Mouse (Mus musculus): ENCODE data around the gene Pgm2l1. TPM values are rescaled to one million over a fixed set of nuclear protein-coding genes. Genes with fewer than 3 reads are reported as not detected.

The Pgm2l1 gene
- polyA plus RNA-seq, 1 experiment from 2014 or later = 11.8 TPM

DNA sequence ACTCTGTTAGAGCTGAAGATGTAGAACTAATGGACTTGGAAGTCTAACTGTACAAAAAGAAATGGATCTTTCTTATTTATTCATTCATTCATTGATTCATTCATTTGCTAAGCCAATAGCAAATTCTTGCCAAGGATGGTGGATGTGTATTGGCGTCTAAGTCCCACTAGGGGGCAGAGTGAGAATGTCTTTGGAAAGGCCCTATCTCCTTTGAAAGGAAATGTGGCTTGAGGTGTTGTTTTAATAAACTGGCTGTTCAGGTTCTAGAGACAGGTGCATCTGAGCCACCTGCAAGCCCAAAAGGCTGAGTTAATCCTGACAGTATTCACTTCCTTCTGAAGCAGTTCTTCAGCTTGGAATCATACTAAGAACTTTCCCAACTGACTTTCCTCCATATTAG, 52.6 kb downstream of the Pgm2l1 start:
- 0% methylated on average over 1 of the region's 1 CpGs for WGBS
- H3K27ac ChIP-seq (replicated peaks) = no peak overlapping the region

DNA sequence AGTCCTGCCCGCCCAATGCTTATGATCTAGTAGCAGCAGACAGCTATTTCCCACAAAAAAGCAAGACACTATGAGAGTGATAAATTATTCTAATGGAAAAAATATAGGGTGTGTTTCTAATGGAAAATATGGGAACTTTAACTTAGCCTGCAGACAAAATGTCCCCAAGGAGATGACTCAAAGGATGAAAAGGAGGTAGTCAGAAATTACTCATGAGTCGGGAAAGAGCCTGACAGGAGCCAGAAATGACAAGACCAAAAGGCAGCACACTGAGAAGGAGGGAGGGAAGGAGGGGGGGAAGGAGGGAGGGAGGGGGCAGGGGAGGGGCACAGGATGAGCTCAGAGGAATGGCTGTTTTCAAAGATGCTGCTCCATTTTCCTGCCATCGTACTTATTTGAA, 54.4 kb downstream of the Pgm2l1 start:
- WGBS = 52% methylated on average over 3 of the region's 3 CpGs
- peaks cover 28% of the 10 kb centered on the region for H3K27me3 ChIP-seq
- H3K4me1 ChIP-seq = peaks cover 13% of the 10 kb centered on the region
- H3K4me2 ChIP-seq (replicated peaks) = no peak overlapping the region
- H3K27ac ChIP-seq (replicated peaks) = no peak overlapping the region
- H3K36me3 ChIP-seq = no peaks in the 10 kb centered on the region
- H3K9ac ChIP-seq (replicated peaks) = no peak overlapping the region
- H3K4me3 ChIP-seq = no peak overlapping the region
- no peak for ATAC-seq (ENCODE audit: low FRiP score, low read depth)
- no peaks in the 10 kb centered on the region for H3K9me3 ChIP-seq

More for the DNA sequence above, 52.6 kb downstream of the Pgm2l1 start:
- Histone ChIP-seq H3K4me3 (no peak overlapping the region), H3K4me1 (peaks cover 2% of the 10 kb centered on the region), H3K36me3 (no peaks in the 10 kb centered on the region), H3K9me3 (no peaks in the 10 kb centered on the region), H3K4me2 (replicated peaks) (no peak overlapping the region), H3K27me3 (peaks cover 10% of the 10 kb centered on the region), H3K9ac (replicated peaks) (no peak overlapping the region)
- no peak for ATAC-seq (ENCODE audit: low FRiP score, low read depth)

- WGBS = 23% methylated on average over 3 of the region's 3 CpGs
- H3K4me1 ChIP-seq = peaks cover 17% of the 10 kb centered on the region
- no peaks in the 10 kb centered on the region for H3K9me3 ChIP-seq
- H3K27me3 ChIP-seq = peaks cover 29% of the 10 kb centered on the region
- H3K4me3 ChIP-seq = no peak overlapping the region
- no peaks in the 10 kb centered on the region for H3K36me3 ChIP-seq
- H3K9ac ChIP-seq (replicated peaks) = no peak overlapping the region
- ATAC-seq (ENCODE audit: low FRiP score, low read depth) = no peak
- H3K4me2 ChIP-seq (replicated peaks) = no peak overlapping the region
- no peak overlapping the region for H3K27ac ChIP-seq (replicated peaks)
Measured at GRCm38 (mm10) chr7:100283298-100283697, 56.1 kb downstream of the Pgm2l1 start.

- H3K9me3 ChIP-seq = no peaks in the 10 kb centered on the region
- no peaks in the 10 kb centered on the region for H3K36me3 ChIP-seq
- under 1% methylated on average over 42 of the region's 53 CpGs for WGBS
- H3K4me1 ChIP-seq = peaks cover 25% of the 10 kb centered on the region
- H3K9ac ChIP-seq (replicated peaks) = peak within 1 kb of the TSS; percentile 69
- H3K27ac ChIP-seq (replicated peaks) = no peak within 1 kb of the TSS
- ATAC-seq (ENCODE audit: low FRiP score, low read depth) = peak; percentile 48; the same call in 1 of the 2 replicates
- H3K4me3 ChIP-seq = peak within 1 kb of the TSS; percentile 55
- H3K27me3 ChIP-seq = peaks cover 35% of the 10 kb centered on the region
- peak within 1 kb of the TSS; percentile 91 for H3K4me2 ChIP-seq (replicated peaks)
Measured at GRCm38 (mm10) chr7:100285383-100285782, 58.2 kb downstream of the Pgm2l1 start, which contains the start of gene P4ha3. TSS of gene P4ha3 (plus strand) at chr7:100285520.

DNA sequence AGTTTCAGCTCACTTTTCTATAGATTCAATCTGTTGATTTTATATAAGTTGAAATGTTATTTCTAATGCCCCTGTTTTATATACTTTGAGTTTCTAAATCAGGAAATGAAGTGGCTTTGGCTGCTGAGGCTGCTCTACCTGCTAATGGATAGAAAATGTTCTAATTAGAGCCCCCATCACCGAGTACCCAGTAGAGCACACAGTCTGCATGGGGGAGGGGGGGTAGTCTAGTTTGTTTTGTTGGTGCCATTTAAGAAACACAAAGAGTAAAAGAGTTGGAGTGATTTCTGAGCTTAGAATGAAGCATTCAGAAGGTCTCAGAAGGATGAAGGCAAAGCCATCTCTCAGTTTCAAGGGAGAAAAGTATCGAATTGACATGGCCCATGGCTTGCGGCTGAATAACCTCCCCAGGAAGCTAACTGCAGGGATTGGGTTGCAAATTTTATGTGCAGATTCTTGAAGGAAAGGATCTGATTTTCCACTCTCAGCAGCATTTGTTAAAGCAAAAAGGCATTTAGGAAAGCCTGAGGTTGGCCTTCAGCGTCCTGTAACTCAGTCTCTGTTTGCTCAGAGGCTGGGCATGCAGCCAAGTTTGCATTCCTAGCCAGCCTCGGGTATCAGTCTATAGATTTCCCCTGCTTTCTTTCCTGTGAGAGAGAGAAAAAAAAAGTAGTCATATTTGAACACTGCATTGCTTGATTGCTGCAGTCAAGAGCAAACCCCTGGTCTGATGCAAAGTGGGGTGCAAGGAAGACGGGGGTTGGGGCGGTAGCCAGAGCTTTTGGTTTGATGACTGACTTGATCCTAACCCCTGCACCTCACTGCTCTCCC, 60.8 kb downstream of the Pgm2l1 start:
- no peaks in the 10 kb centered on the region for H3K9me3 ChIP-seq
- H3K9ac ChIP-seq (replicated peaks) = no peak overlapping the region
- peak overlapping the region; percentile 74 for H3K27ac ChIP-seq (replicated peaks)
- ATAC-seq (ENCODE audit: low FRiP score, low read depth) = peak; percentile 62
- WGBS = 31% methylated on average over 7 of the region's 7 CpGs
- peak overlapping the region; percentile 22; the same call in 1 of the 2 replicates for H3K4me2 ChIP-seq (replicated peaks)
- H3K4me1 ChIP-seq = peaks cover 25% of the 10 kb centered on the region
- H3K27me3 ChIP-seq = peaks cover 35% of the 10 kb centered on the region
- H3K36me3 ChIP-seq = no peaks in the 10 kb centered on the region
- no peak overlapping the region for H3K4me3 ChIP-seq

DNA sequence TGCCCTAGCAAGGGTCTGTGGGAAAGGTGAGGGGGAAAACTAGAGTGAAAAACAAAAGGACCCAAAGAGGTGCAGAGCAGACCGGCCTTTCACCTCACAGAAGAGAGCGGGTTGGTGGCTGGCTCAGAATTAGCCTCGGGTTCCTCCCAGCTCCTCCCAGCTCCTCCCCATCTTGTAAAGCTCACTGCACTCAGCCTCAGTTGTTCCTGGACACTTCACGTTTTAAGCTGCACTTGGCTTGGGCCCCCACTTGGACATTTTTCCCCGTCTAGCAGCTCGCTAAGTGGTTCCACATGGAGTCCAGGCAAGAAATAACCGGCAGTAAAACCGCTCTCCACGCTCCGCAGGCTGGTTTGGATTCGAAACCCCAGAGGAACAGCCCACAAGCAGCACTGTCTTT, 61.4 kb downstream of the Pgm2l1 start:
- Histone ChIP-seq H3K27me3 (peaks cover 35% of the 10 kb centered on the region), H3K36me3 (no peaks in the 10 kb centered on the region), H3K4me3 (no peak overlapping the region), H3K4me1 (peaks cover 25% of the 10 kb centered on the region), H3K4me2 (replicated peaks) (peak overlapping the region; percentile 22; the same call in 1 of the 2 replicates), H3K27ac (replicated peaks) (peak overlapping the region; percentile 74), H3K9ac (replicated peaks) (no peak overlapping the region), H3K9me3 (no peaks in the 10 kb centered on the region)
- WGBS = 43% methylated on average over 11 of the region's 11 CpGs
- peak; percentile 44; the same call in 1 of the 2 replicates for ATAC-seq (ENCODE audit: low FRiP score, low read depth)

DNA sequence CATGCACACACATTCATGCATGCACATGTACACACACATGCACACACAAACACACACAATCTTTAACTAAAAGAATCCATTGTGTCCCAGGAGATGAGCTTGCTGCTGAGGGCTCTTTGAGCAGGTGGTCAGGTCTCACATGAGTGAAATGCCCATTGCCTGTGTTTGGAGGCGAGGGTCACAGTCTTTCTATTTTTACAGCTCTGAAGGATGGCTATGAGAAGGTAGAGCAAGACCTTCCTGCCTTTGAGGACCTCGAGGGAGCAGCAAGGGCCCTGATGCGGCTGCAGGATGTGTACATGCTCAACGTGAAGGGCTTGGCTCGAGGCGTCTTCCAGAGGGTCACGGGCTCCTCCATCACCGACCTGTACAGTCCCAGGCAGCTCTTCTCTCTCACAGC, 66.4 kb downstream of the Pgm2l1 start:
- no peak for ATAC-seq (ENCODE audit: low FRiP score, low read depth)
- Histone ChIP-seq H3K27ac (replicated peaks) (no peak overlapping the region), H3K36me3 (no peaks in the 10 kb centered on the region), H3K9ac (replicated peaks) (no peak overlapping the region), H3K4me3 (no peak overlapping the region), H3K9me3 (no peaks in the 10 kb centered on the region), H3K4me2 (replicated peaks) (no peak overlapping the region), H3K27me3 (peaks cover 6% of the 10 kb centered on the region; the same call in 1 of the 2 replicates), H3K4me1 (0 out of 2 replicates have a peak, but pooled peaks cover 5% of the 10 kb centered on the region)
- 87% methylated on average over 8 of the region's 8 CpGs for WGBS

GRCm38 (mm10) chr7:100295745-100296144, 68.6 kb downstream of the Pgm2l1 start:
- Histone ChIP-seq H3K9me3 (no peaks in the 10 kb centered on the region), H3K4me2 (replicated peaks) (no peak overlapping the region)

GRCm38 (mm10) chr7:100296699-100297098, 69.5 kb downstream of the Pgm2l1 start:
- H3K9me3 ChIP-seq = no peaks in the 10 kb centered on the region
- no peak for ATAC-seq (ENCODE audit: low FRiP score, low read depth)
- no peaks in the 10 kb centered on the region for H3K27me3 ChIP-seq
- no peak overlapping the region for H3K27ac ChIP-seq (replicated peaks)
- H3K36me3 ChIP-seq = no peaks in the 10 kb centered on the region
- no peaks in the 10 kb centered on the region for H3K4me1 ChIP-seq
- H3K4me2 ChIP-seq (replicated peaks) = no peak overlapping the region
- WGBS = 84% methylated on average over 6 of the region's 6 CpGs
- H3K9ac ChIP-seq (replicated peaks) = no peak overlapping the region
- no peak overlapping the region for H3K4me3 ChIP-seq

More at GRCm38 (mm10) chr7:100295745-100296144, 68.6 kb downstream of the Pgm2l1 start:
- no peaks in the 10 kb centered on the region for H3K36me3 ChIP-seq
- H3K9ac ChIP-seq (replicated peaks) = no peak overlapping the region
- no peaks in the 10 kb centered on the region for H3K27me3 ChIP-seq
- no peaks in the 10 kb centered on the region for H3K4me1 ChIP-seq
- 92% methylated on average over 2 of the region's 2 CpGs for WGBS
- no peak overlapping the region for H3K4me3 ChIP-seq
- no peak for ATAC-seq (ENCODE audit: low FRiP score, low read depth)
- H3K27ac ChIP-seq (replicated peaks) = no peak overlapping the region

GRCm38 (mm10) chr7:100298861-100299510, 71.8 kb downstream of the Pgm2l1 start:
- H3K27me3 ChIP-seq = no peaks in the 10 kb centered on the region
- ATAC-seq (ENCODE audit: low FRiP score, low read depth) = no peak
- no peak overlapping the region for H3K9ac ChIP-seq (replicated peaks)
- no peaks in the 10 kb centered on the region for H3K9me3 ChIP-seq
- no peak overlapping the region for H3K27ac ChIP-seq (replicated peaks)
- no peaks in the 10 kb centered on the region for H3K36me3 ChIP-seq
- H3K4me1 ChIP-seq = no peaks in the 10 kb centered on the region
- H3K4me3 ChIP-seq = no peak overlapping the region
- 71% methylated on average over 14 of the region's 14 CpGs for WGBS
- H3K4me2 ChIP-seq (replicated peaks) = no peak overlapping the region

GRCm38 (mm10) chr7:100301390-100301789, 74.2 kb downstream of the Pgm2l1 start:
- Histone ChIP-seq H3K27me3 (no peaks in the 10 kb centered on the region), H3K9ac (replicated peaks) (no peak overlapping the region), H3K9me3 (no peaks in the 10 kb centered on the region), H3K4me2 (replicated peaks) (no peak overlapping the region), H3K4me3 (no peak overlapping the region), H3K4me1 (no peaks in the 10 kb centered on the region), H3K27ac (replicated peaks) (no peak overlapping the region), H3K36me3 (no peaks in the 10 kb centered on the region)
- no peak for ATAC-seq (ENCODE audit: low FRiP score, low read depth)
- WGBS = 81% methylated on average over 3 of the region's 3 CpGs

- Histone ChIP-seq H3K27me3 (no peaks in the 10 kb centered on the region), H3K9ac (replicated peaks) (no peak overlapping the region), H3K4me2 (replicated peaks) (no peak overlapping the region), H3K27ac (replicated peaks) (no peak overlapping the region), H3K9me3 (no peaks in the 10 kb centered on the region), H3K4me3 (no peak overlapping the region), H3K4me1 (peaks cover 1% of the 10 kb centered on the region), H3K36me3 (no peaks in the 10 kb centered on the region)
- ATAC-seq (ENCODE audit: low FRiP score, low read depth) = no peak
- WGBS = 80% methylated on average over 4 of the region's 4 CpGs
Measured at GRCm38 (mm10) chr7:100302316-100302715, 75.1 kb downstream of the Pgm2l1 start.

All from midbrain, embryonic 12.5 days (tissue).